10 mouse cellular contexts compared by ENCODE assay signal in genomic region chr11:106192241-106192640, GRCm38 (mm10). TPM values are rescaled to one million over a fixed set of nuclear protein-coding genes. Genes with fewer than 3 reads are reported as not detected.
DNase-seq lines count a peak whose midpoint lies in the region; TF ChIP-seq lines count a peak whose summit lies in the region.
"Had no signal": no experiment of that assay in that cellular context is flagged by ENCODE, and none has a peak within 500 bp of the region (broad histone marks: within the 10 kb centered on the region; RNA-seq: fewer than 3 reads in every experiment).

No protein-coding gene starts in this region.

- no peak for TF ChIP-seq CTCF in gastrocnemius, adult 2 months (IDR thresholded peaks at IDR 0.05)
- no peak for TF ChIP-seq CTCF in CH12.LX (conservative IDR thresholded peaks at IDR 0.05 in 1 of 2, IDR thresholded peaks at IDR 0.05 in 1 of 2; ENCODE audit: low read depth in 2 of 2, low read length in 2 of 2)

- in situ Hi-C loops in CH12.LX (cut with MboI; ENCODE audit: low pct_ligation_motif_present, low pct_unique_long_range_greater_than_20kb, low sequenced_read_pairs) = no loop called here

- peaks cover 3 to 36% of the 10 kb centered on the region in 2 experiments; a peak in 3 of 4 replicates for H3K4me1 ChIP-seq in CH12.LX (ENCODE audit: control insufficient read depth in 1 of 2, insufficient read depth in 2 of 2)
- peaks cover 13% of the 10 kb centered on the region for H3K4me1 ChIP-seq in hindbrain, embryonic 10.5 days (replicated peaks)

- no peak for TF ChIP-seq POLR2A in CH12.LX (IDR thresholded peaks at IDR 0.05; ENCODE audit: low read depth, low read length)

- no peaks in the 10 kb centered on the region for H3K27me3 ChIP-seq in CH12.LX (replicated peaks)
- H3K27me3 ChIP-seq in hindbrain, embryonic 10.5 days (ENCODE audit: insufficient read depth, poor library complexity, severe bottlenecking) = no peaks in the 10 kb centered on the region

- dilution Hi-C loops in CH12.LX (cut with MboI; ENCODE audit: extremely low pct_ligation_motif_present, extremely low pct_unique_long_range_greater_than_20kb, low sequenced_read_pairs) = no loop called here

- no peak for TF ChIP-seq EP300 in CH12.LX (IDR thresholded peaks at IDR 0.05; ENCODE audit: low read length)

- 86% methylated on average over 5 of the region's 5 CpGs for WGBS in hindbrain, embryonic 10.5 days
- 90% methylated on average over 5 of the region's 5 CpGs for WGBS in macrophage (ENCODE audit: missing documents)

- DNase-seq in gastrocnemius, adult 2 months = no peak
- DNase-seq in gastrocnemius, postnatal 36 days = no peak
- no peak for DNase-seq in CH12.LX (ENCODE audit: extremely low read depth)
- DNase-seq in hindbrain, embryonic 10.5 days (ENCODE audit: low spot score) = no peak
- DNase-seq in adipocyte (ENCODE audit: low spot score) = no peak
- no peak for DNase-seq in embryo, embryonic 9.5 days (ENCODE audit: extremely low spot score)
- DNase-seq in ovary, postnatal 14 days (ENCODE audit: low spot score) = no peak
- DNase-seq: adrenal gland, postnatal 10 days had no signal

- no peak overlapping the region; the same call in 1 of the 2 replicates for H3K27ac ChIP-seq in gastrocnemius, adult 2 months
- H3K27ac ChIP-seq in CH12.LX (ENCODE audit: insufficient read depth, low read depth) (no peak overlapping the region), macrophage (no peak overlapping the region)
- H3K27ac ChIP-seq in hindbrain, embryonic 10.5 days = no peak overlapping the region

- H3K36me3 ChIP-seq in CH12.LX (replicated peaks in 1 of 2; ENCODE audit: control insufficient read depth in 1 of 2, insufficient read depth in 1 of 2, low read length in 1 of 2) (peaks cover 3 to 30% of the 10 kb centered on the region in 2 experiments), macrophage (ENCODE audit: inconsistent target) (peaks cover 8% of the 10 kb centered on the region; the same call in 1 of the 2 replicates)
- H3K36me3 ChIP-seq in hindbrain, embryonic 10.5 days = peaks cover 10% of the 10 kb centered on the region

- TF ChIP-seq RAD21 in CH12.LX (IDR thresholded peaks at IDR 0.05; ENCODE audit: low read depth, low read length) = no peak

- H3K4me2 ChIP-seq in CH12.LX (ENCODE audit: insufficient read depth, low read depth, poor library complexity, severe bottlenecking) = peak overlapping the region; percentile 70

- intact Hi-C loops in gastrocnemius, adult 2 months (cut with DNase I) = loop anchor here (2.0 kb wide), 1 partner anchor 31 kb away; the partner anchor contains the start of genes Gm10840 and Limd2
- intact Hi-C loops in gastrocnemius, postnatal 36 days (cut with DNase I) = no loop called here

- peak overlapping the region; percentile 67 for H3K9ac ChIP-seq in CH12.LX (ENCODE audit: insufficient read depth, low read depth)

- peak overlapping the region; percentile 80; the same call in 1 of the 2 replicates for H3K4me3 ChIP-seq in gastrocnemius, adult 2 months
- peak overlapping the region; percentile 64 to 71 (median 66) for H3K4me3 ChIP-seq in CH12.LX (replicated peaks in 1 of 3; ENCODE audit: low read depth in 2 of 3, low read length in 2 of 3, poor library complexity in 1 of 3)
- H3K4me3 ChIP-seq in hindbrain, embryonic 10.5 days = peak overlapping the region; percentile 81
- peak overlapping the region; percentile 86 for H3K4me3 ChIP-seq in macrophage (ENCODE audit: inconsistent target)

- H3K9me3 ChIP-seq in CH12.LX (replicated peaks; ENCODE audit: low read length) = no peaks in the 10 kb centered on the region
- no peaks in the 10 kb centered on the region for H3K9me3 ChIP-seq in hindbrain, embryonic 10.5 days

- H3K79me2 ChIP-seq in CH12.LX (replicated peaks; ENCODE audit: control insufficient read depth, extremely low read depth, insufficient read depth, poor library complexity, severe bottlenecking) = 0 out of 2 replicates have a peak, but pooled peaks cover 2% of the 10 kb centered on the region
- H3K79me2 ChIP-seq in macrophage (ENCODE audit: inconsistent target) = peaks cover 37% of the 10 kb centered on the region; the same call in 1 of the 2 replicates

TF ChIP-seq in CH12.LX, 34 proteins besides CTCF, POLR2A, EP300 and RAD21:
- no peak for TF ChIP-seq MAX (IDR thresholded peaks at IDR 0.05; ENCODE audit: low read length)
- TF ChIP-seq KAT2A (IDR thresholded peaks at IDR 0.05; ENCODE audit: insufficient replicate concordance, low read length) = 0 out of 2 replicates have a peak, but pooled peaks have one; percentile 24
- 0 out of 2 replicates have a peak, but pooled peaks have one; percentile 9 for TF ChIP-seq SIN3A (IDR thresholded peaks at IDR 0.05; ENCODE audit: low read length)
TF ChIP-seq in CH12.LX: peak in this region for 2.

RNA-seq across cellular contexts. Expression of gene Strada, which starts 9.7 kb away (rescaled TPM):
- 10 to 100 TPM; 10.0 to 10.5 TPM for total RNA-seq in gastrocnemius, adult 2 months (2021)
- 10 to 100 TPM; 10.5 to 10.9 TPM for total RNA-seq in gastrocnemius, postnatal 36 days (2021)
- 36.8 and 39.4 TPM in 2 replicates for total RNA-seq in CH12.LX (2012; rRNA removed)
- 40.1 and 41.7 TPM in 2 replicates for total RNA-seq in CH12.LX (2014; rRNA removed)
- 48.7 and 51.7 TPM in 2 replicates for polyA plus RNA-seq in CH12.LX (2012; ENCODE audit: insufficient read length, low read depth)
- polyA plus RNA-seq in hindbrain, embryonic 10.5 days (2016; fragmentation: Nextera tagmentation; extraction: Ambion mirVana) = 37.8 and 46.0 TPM in 2 replicates
- 10 to 100 TPM in 25 of 26 experiments, 1 to 10 TPM in 1; 8.7 to 65.3 (median 43.8) TPM for total RNA-seq in macrophage (2018; cell fraction: chromatin; rRNA removed)
- 10 to 100 TPM; 11.8 to 22.8 (median 17.2) TPM for total RNA-seq in macrophage (2018; cell fraction: cytosol; rRNA removed)
- total RNA-seq in macrophage (2018; cell fraction: nucleus; rRNA removed) = 10 to 100 TPM in 25 of 26 experiments, 1 to 10 TPM in 1; 7.9 to 65.0 (median 30.0) TPM
- 14.5 to 19.3 TPM (median 18.7 TPM) in 3 replicates for polyA plus RNA-seq in macrophage (2018)

RNA-seq across cellular contexts. Expression of gene Ccdc47, which starts 23.9 kb away (rescaled TPM):
- 10 to 100 TPM; 68.3 to 78.9 TPM for total RNA-seq in gastrocnemius, adult 2 months (2021)
- total RNA-seq in gastrocnemius, postnatal 36 days (2021) = 10 to 100 TPM; 60.0 to 68.3 TPM
- total RNA-seq in CH12.LX (2012; rRNA removed) = 53.2 and 66.7 TPM in 2 replicates
- total RNA-seq in CH12.LX (2014; rRNA removed) = 44.5 and 46.1 TPM in 2 replicates
- 80.8 and 94.1 TPM in 2 replicates for polyA plus RNA-seq in CH12.LX (2012; ENCODE audit: insufficient read length, low read depth)
- 57.7 and 69.0 TPM in 2 replicates for polyA plus RNA-seq in hindbrain, embryonic 10.5 days (2016; fragmentation: Nextera tagmentation; extraction: Ambion mirVana)
- 10 to 100 TPM in 22 of 26 experiments, 1 to 10 TPM in 4; 5.3 to 78.0 (median 33.0) TPM for total RNA-seq in macrophage (2018; cell fraction: chromatin; rRNA removed)
- 10 to 100 TPM; 29.0 to 52.5 (median 39.9) TPM for total RNA-seq in macrophage (2018; cell fraction: cytosol; rRNA removed)
- total RNA-seq in macrophage (2018; cell fraction: nucleus; rRNA removed) = 10 to 100 TPM; 15.7 to 75.5 (median 39.3) TPM
- 46.7 to 77.0 TPM (median 51.2 TPM) in 3 replicates for polyA plus RNA-seq in macrophage (2018)

RNA-seq across cellular contexts. Expression of gene Ddx42, which starts 24.5 kb away (rescaled TPM):
- 10 to 100 TPM; 24.3 to 24.7 TPM for total RNA-seq in gastrocnemius, adult 2 months (2021)
- 10 to 100 TPM; 19.1 to 22.2 TPM for total RNA-seq in gastrocnemius, postnatal 36 days (2021)
- total RNA-seq in CH12.LX (2012; rRNA removed) (63.8 and 69.0 TPM in 2 replicates), CH12.LX (2014; rRNA removed) (65.3 and 65.5 TPM in 2 replicates)
- polyA plus RNA-seq in CH12.LX (2012; ENCODE audit: insufficient read length, low read depth) (89.1 and 94.6 TPM in 2 replicates), macrophage (2018) (37.1 to 61.7 TPM (median 46.9 TPM) in 3 replicates)
- 85.6 and 98.1 TPM in 2 replicates for polyA plus RNA-seq in hindbrain, embryonic 10.5 days (2016; fragmentation: Nextera tagmentation; extraction: Ambion mirVana)
- total RNA-seq in macrophage (2018; cell fraction: chromatin; rRNA removed) = 100 to 1,000 TPM in 12 of 26 experiments, 10 to 100 TPM in 14; 64.6 to 125 (median 96.0) TPM
- total RNA-seq in macrophage (2018; cell fraction: cytosol; rRNA removed) = 10 to 100 TPM; 36.8 to 55.2 (median 45.6) TPM
- 100 to 1,000 TPM in 2 of 26 experiments, 10 to 100 TPM in 24; 50.1 to 107 (median 73.8) TPM for total RNA-seq in macrophage (2018; cell fraction: nucleus; rRNA removed)

RNA-seq across cellular contexts. Expression of gene Limd2, which starts 31.6 kb away (rescaled TPM):
- total RNA-seq in gastrocnemius, adult 2 months (2021) = 1 to 10 TPM; 1.3 to 1.7 TPM
- total RNA-seq in gastrocnemius, postnatal 36 days (2021) = 1 to 10 TPM; 1.5 to 3.6 TPM
- total RNA-seq in CH12.LX (2012; rRNA removed) = 249 and 275 TPM in 2 replicates
- 344 and 367 TPM in 2 replicates for total RNA-seq in CH12.LX (2014; rRNA removed)
- polyA plus RNA-seq in CH12.LX (2012; ENCODE audit: insufficient read length, low read depth) = 520 and 563 TPM in 2 replicates
- 366 and 418 TPM in 2 replicates for polyA plus RNA-seq in hindbrain, embryonic 10.5 days (2016; fragmentation: Nextera tagmentation; extraction: Ambion mirVana)
- total RNA-seq in macrophage (2018; cell fraction: chromatin; rRNA removed) = 100 to 1,000 TPM in 1 of 26 experiments, 10 to 100 TPM in 24, 1 to 10 TPM in 1; 8.2 to 112 (median 31.2) TPM
- total RNA-seq in macrophage (2018; cell fraction: cytosol; rRNA removed) = 100 to 1,000 TPM in 13 of 26 experiments, 10 to 100 TPM in 13; 45.0 to 294 (median 129) TPM
- total RNA-seq in macrophage (2018; cell fraction: nucleus; rRNA removed) = 100 to 1,000 TPM in 7 of 26 experiments, 10 to 100 TPM in 19; 14.1 to 140 (median 60.6) TPM
- 74.9 to 122 TPM (median 80.3 TPM) in 3 replicates for polyA plus RNA-seq in macrophage (2018)

RNA-seq across cellular contexts. Expression of gene Gm10840, which starts 31.6 kb away (rescaled TPM):
- total RNA-seq in gastrocnemius, adult 2 months (2021) = not detected
- not detected for total RNA-seq in gastrocnemius, postnatal 36 days (2021)
- total RNA-seq in CH12.LX (2012; rRNA removed) (not detected in 2 replicates), CH12.LX (2014; rRNA removed) (not detected in 2 replicates)
- polyA plus RNA-seq in CH12.LX (2012; ENCODE audit: insufficient read length, low read depth) (not detected in 2 replicates), macrophage (2018) (not detected in 3 replicates)
- 0.67 TPM in 1 of 2 replicates, not detected in the other for polyA plus RNA-seq in hindbrain, embryonic 10.5 days (2016; fragmentation: Nextera tagmentation; extraction: Ambion mirVana)
- total RNA-seq in macrophage (2018; cell fraction: chromatin; rRNA removed) = not detected
- not detected for total RNA-seq in macrophage (2018; cell fraction: cytosol; rRNA removed)
- total RNA-seq in macrophage (2018; cell fraction: nucleus; rRNA removed) = not detected
- total RNA-seq: adrenal gland, postnatal 10 days had no signal
- polyA plus RNA-seq: spleen, adult 2 months had no signal
